In the genomic region with DNA sequence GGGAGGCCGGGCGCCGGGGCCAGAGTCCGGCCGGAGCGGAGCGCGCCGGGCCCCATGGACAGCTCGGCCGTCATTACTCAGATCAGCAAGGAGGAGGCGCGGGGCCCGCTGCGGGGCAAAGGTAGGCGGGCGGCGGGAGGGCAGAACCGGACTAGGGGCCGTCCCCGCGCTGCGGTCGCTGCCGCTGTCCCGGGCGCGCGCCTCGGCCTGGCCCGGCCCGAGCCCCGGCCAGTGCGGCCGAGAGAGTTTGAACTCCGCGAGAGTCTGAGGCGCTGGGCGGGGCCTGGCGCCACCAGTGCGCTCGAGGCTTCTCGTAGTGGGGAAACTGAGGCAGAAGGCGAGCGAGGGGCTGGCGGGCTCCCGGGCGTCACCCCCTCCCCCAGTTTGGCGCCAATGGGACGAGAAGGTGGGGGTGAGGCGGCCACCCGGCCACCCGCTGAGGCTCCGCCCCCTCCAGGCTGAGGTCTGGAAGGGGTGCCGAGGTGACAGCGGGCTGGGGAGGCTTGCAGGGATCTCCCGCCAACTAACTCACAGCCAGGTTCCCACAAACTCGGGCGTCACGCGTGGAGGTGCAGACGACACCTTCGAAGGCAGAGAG, we compare ENCODE assay signal across 8 mouse cellular contexts. TPM values are rescaled to one million over a fixed set of nuclear protein-coding genes. Genes with fewer than 3 reads are reported as not detected.
A peak's percentile ranks its signal among the peaks of the same experiment; 100 is the strongest.
DNase-seq lines count a peak whose midpoint lies in the region; ATAC-seq and TF ChIP-seq lines count a peak whose summit lies in the region.

No protein-coding gene starts in this region.

- peak; percentile 47 for ATAC-seq in erythroblast, adult 5-6 weeks (replicated peaks; ENCODE audit: low FRiP score, poor library complexity, severe bottlenecking)
- peak; percentile 49 for ATAC-seq in heart, embryonic 16.5 days (replicated peaks; ENCODE audit: extremely low read depth, insufficient read depth, low FRiP score)

- no peak for TF ChIP-seq CTCF in ES-Bruce4 (IDR thresholded peaks at IDR 0.05; ENCODE audit: low read depth, low read length)

- peak overlapping the region; percentile 66 for H3K4me3 ChIP-seq in ES-Bruce4 (ENCODE audit: low read depth, low read length)
- H3K4me3 ChIP-seq in heart, embryonic 16.5 days (ENCODE audit: low read length): peak overlapping the region; percentile 82
- H3K4me3 ChIP-seq in macrophage (ENCODE audit: inconsistent target): peak overlapping the region; percentile 58

- H3K4me2 ChIP-seq in heart, embryonic 16.5 days (ENCODE audit: low read depth, low read length): peak overlapping the region; percentile 85

- H3K79me2 ChIP-seq in macrophage (ENCODE audit: inconsistent target): peaks cover 33% of the 10 kb centered on the region

- H3K9ac ChIP-seq in ES-Bruce4 (ENCODE audit: low read depth, poor library complexity, severe bottlenecking): peak overlapping the region; percentile 97
- peak overlapping the region; percentile 98 for H3K9ac ChIP-seq in heart, embryonic 16.5 days (ENCODE audit: low read length)

- peaks cover 8% of the 10 kb centered on the region; the same call in 1 of the 2 replicates for H3K36me3 ChIP-seq in ES-Bruce4 (ENCODE audit: control insufficient read depth, insufficient read depth, low read length, poor library complexity, severe bottlenecking)
- peaks cover 16% of the 10 kb centered on the region for H3K36me3 ChIP-seq in heart, embryonic 16.5 days (ENCODE audit: control insufficient read depth, insufficient read depth)
- peaks cover 14% of the 10 kb centered on the region for H3K36me3 ChIP-seq in macrophage (ENCODE audit: inconsistent target)

- H3K27me3 ChIP-seq in ES-Bruce4 (ENCODE audit: control insufficient read depth, insufficient read depth, low read length, poor library complexity, severe bottlenecking): no peaks in the 10 kb centered on the region
- H3K27me3 ChIP-seq in heart, embryonic 16.5 days (ENCODE audit: control insufficient read depth, insufficient read depth, low read length): no peaks in the 10 kb centered on the region

- H3K27ac ChIP-seq in ES-Bruce4 (ENCODE audit: insufficient read depth, low read length) (no peak overlapping the region), macrophage (peak overlapping the region; percentile 81)
- peak overlapping the region; percentile 98 for H3K27ac ChIP-seq in heart, embryonic 16.5 days (ENCODE audit: low read length)

- under 1% methylated on average over 53 of the region's 63 CpGs for WGBS in heart, embryonic 16.5 days
- under 1% methylated on average over 54 of the region's 63 CpGs for WGBS in macrophage (ENCODE audit: missing documents)

- TF ChIP-seq POLR2A in ES-Bruce4 (IDR thresholded peaks at IDR 0.05; ENCODE audit: insufficient read depth, low read length): no peak

- H3K4me1 ChIP-seq in ES-Bruce4 (ENCODE audit: control insufficient read depth, insufficient read depth, low read length): no peaks in the 10 kb centered on the region
- peaks cover 33% of the 10 kb centered on the region for H3K4me1 ChIP-seq in heart, embryonic 16.5 days (ENCODE audit: control insufficient read depth, insufficient read depth, low read length)

- H3K9me3 ChIP-seq in ES-Bruce4 (replicated peaks; ENCODE audit: control insufficient read depth, insufficient read depth, low read length, poor library complexity, severe bottlenecking): no peaks in the 10 kb centered on the region
- H3K9me3 ChIP-seq in heart, embryonic 16.5 days (replicated peaks; ENCODE audit: control insufficient read depth, low read length): no peaks in the 10 kb centered on the region

- DNase-seq in adrenal gland, postnatal 4 days (ENCODE audit: low spot score in 2 of 2): peak; percentile 47 to 62
- peak; percentile 85 to 92 for DNase-seq in kidney, postnatal 25 days
- peak; percentile 45 for DNase-seq in right cerebral cortex, postnatal 25 days
- peak; percentile 75 to 76 for DNase-seq in urinary bladder, postnatal 36 days (ENCODE audit: low spot score in 2 of 2)

- TF ChIP-seq EP300 in ES-Bruce4 (IDR thresholded peaks at IDR 0.05; ENCODE audit: insufficient read depth, low read depth, low read length): no peak

RNA-seq across cellular contexts. Expression of gene Ctdsp1, which starts 0.6 kb away (rescaled TPM):
- polyA plus RNA-seq in ES-Bruce4 (2011; ENCODE audit: insufficient read depth, insufficient read length, low read depth, missing spikeins): 28.6 and 33.6 TPM in 2 replicates
- total RNA-seq in adrenal gland, postnatal 4 days (2021): 100 to 1,000 TPM; 156 to 162 TPM
- 30.7 and 40.5 TPM in 2 replicates for total RNA-seq in erythroblast, adult 5-6 weeks (2015; ENCODE audit: low replicate concordance)
- total RNA-seq in erythroblast, adult 5-6 weeks (2017; ENCODE audit: low replicate concordance): 10.5 and 22.8 TPM in 2 replicates
- polyA plus RNA-seq in heart, embryonic 16.5 days (2015; fragmentation: Nextera tagmentation; extraction: Ambion mirVana): 64.6 and 66.7 TPM in 2 replicates
- 10 to 100 TPM; 19.5 to 66.8 (median 34.4) TPM for total RNA-seq in macrophage (2018; cell fraction: chromatin; rRNA removed)
- total RNA-seq in macrophage (2018; cell fraction: cytosol; rRNA removed): 100 to 1,000 TPM in 22 of 26 experiments, 10 to 100 TPM in 4; 88.3 to 172 (median 115) TPM
- total RNA-seq in macrophage (2018; cell fraction: nucleus; rRNA removed): 100 to 1,000 TPM in 1 of 26 experiments, 10 to 100 TPM in 25; 37.1 to 101 (median 59.1) TPM
- polyA plus RNA-seq in macrophage (2018): 82.2 to 152 TPM (median 116 TPM) in 3 replicates

RNA-seq across cellular contexts. Expression of gene Slc11a1, which starts 16.9 kb away (rescaled TPM):
- 0.94 and 1.5 TPM in 2 replicates for polyA plus RNA-seq in ES-Bruce4 (2011; ENCODE audit: insufficient read depth, insufficient read length, low read depth, missing spikeins)
- total RNA-seq in adrenal gland, postnatal 4 days (2021): 10 to 100 TPM; 10.2 to 13.6 TPM
- total RNA-seq in erythroblast, adult 5-6 weeks (2015; ENCODE audit: low replicate concordance): 20.2 and 37.0 TPM in 2 replicates
- 3.0 and 12.7 TPM in 2 replicates for total RNA-seq in erythroblast, adult 5-6 weeks (2017; ENCODE audit: low replicate concordance)
- polyA plus RNA-seq in heart, embryonic 16.5 days (2015; fragmentation: Nextera tagmentation; extraction: Ambion mirVana): 3.4 and 4.3 TPM in 2 replicates
- total RNA-seq in macrophage (2018; cell fraction: chromatin; rRNA removed): 100 to 1,000 TPM in 25 of 26 experiments, 10 to 100 TPM in 1; 65.4 to 694 (median 454) TPM
- 100 to 1,000 TPM; 292 to 674 (median 440) TPM for total RNA-seq in macrophage (2018; cell fraction: cytosol; rRNA removed)
- total RNA-seq in macrophage (2018; cell fraction: nucleus; rRNA removed): 100 to 1,000 TPM; 115 to 958 (median 476) TPM
- polyA plus RNA-seq in macrophage (2018): 377 to 467 TPM (median 435 TPM) in 3 replicates

RNA-seq across cellular contexts. Expression of gene Vil1, which starts 17.2 kb away (rescaled TPM):
- polyA plus RNA-seq in ES-Bruce4 (2011; ENCODE audit: insufficient read depth, insufficient read length, low read depth, missing spikeins) (0.61 TPM in 2 replicates), macrophage (2018) (0.04 to 0.06 TPM in 2 of 3 replicates, not detected in the other)
- total RNA-seq in adrenal gland, postnatal 4 days (2021): 1 to 10 TPM; 1.6 to 7.1 TPM
- total RNA-seq in erythroblast, adult 5-6 weeks (2015; ENCODE audit: low replicate concordance): not detected in 2 replicates
- total RNA-seq in erythroblast, adult 5-6 weeks (2017; ENCODE audit: low replicate concordance): not detected in 2 replicates
- 0.37 and 1.7 TPM in 2 replicates for polyA plus RNA-seq in heart, embryonic 16.5 days (2015; fragmentation: Nextera tagmentation; extraction: Ambion mirVana)
- total RNA-seq in macrophage (2018; cell fraction: chromatin; rRNA removed): under 1 TPM in 9 of 26 experiments, not detected in 17; 0.18 to 0.94 (median 0.40) TPM
- total RNA-seq in macrophage (2018; cell fraction: cytosol; rRNA removed): under 1 TPM in 23 of 26 experiments, not detected in 3; 0.03 to 0.28 (median 0.11) TPM
- under 1 TPM in 12 of 26 experiments, not detected in 14; 0.17 to 0.70 (median 0.32) TPM for total RNA-seq in macrophage (2018; cell fraction: nucleus; rRNA removed)

RNA-seq across cellular contexts. Expression of gene Catip, which starts 30.0 kb away (rescaled TPM):
- polyA plus RNA-seq in ES-Bruce4 (2011; ENCODE audit: insufficient read depth, insufficient read length, low read depth, missing spikeins) (0.75 TPM in 1 of 2 replicates, not detected in the other), macrophage (2018) (0.19 to 0.80 TPM (median 0.30 TPM) in 3 replicates)
- under 1 TPM; 0.48 to 0.50 TPM for total RNA-seq in adrenal gland, postnatal 4 days (2021)
- total RNA-seq in erythroblast, adult 5-6 weeks (2015; ENCODE audit: low replicate concordance): not detected in 2 replicates
- total RNA-seq in erythroblast, adult 5-6 weeks (2017; ENCODE audit: low replicate concordance): not detected in 2 replicates
- 0.62 and 1.1 TPM in 2 replicates for polyA plus RNA-seq in heart, embryonic 16.5 days (2015; fragmentation: Nextera tagmentation; extraction: Ambion mirVana)
- total RNA-seq in macrophage (2018; cell fraction: chromatin; rRNA removed): 1 to 10 TPM in 1 of 26 experiments, under 1 TPM in 6, not detected in 19; 0.31 to 1.3 (median 0.81) TPM
- total RNA-seq in macrophage (2018; cell fraction: cytosol; rRNA removed): under 1 TPM; 0.03 to 0.68 (median 0.14) TPM
- 1 to 10 TPM in 6 of 26 experiments, under 1 TPM in 12, not detected in 8; 0.29 to 1.7 (median 0.84) TPM for total RNA-seq in macrophage (2018; cell fraction: nucleus; rRNA removed)

Comparison
In these comparisons a context has a peak if more than half of its experiments do, and no peak if none do; other contexts are left out.
1. RNA of gene Slc11a1, which starts 16.9 kb away (polyA plus RNA-seq): 377 to 467 TPM in macrophage; 3.4 to 4.3 TPM in heart, embryonic 16.5 days and 0.94 to 1.5 TPM in ES-Bruce4; every median in the first group is over 10 times any median in the second.
2. Peak in every context shown above with its lines, with median percentiles within 50 percentile points of each other: H3K4me3 ChIP-seq and DNase-seq.